Mouse (Mus musculus) hematopoietic stem cell, adult 5-6 weeks (primary cell): ENCODE results near the gene Slc6a2. TPM values are rescaled to one million over a fixed set of nuclear protein-coding genes. Genes with fewer than 3 reads are reported as not detected.

ENCODE experiments used
- ATAC-seq, 2 experiments: fragments of 125-278 bp in 1 of 2; replicated peaks in 1 of 2; 2 replicates each; pipeline ENCODE4 v1.8.0; 2016 to 2017; ENCODE audit warnings: inconsistent platforms in 2 of 2, mild to moderate bottlenecking in 2 of 2, moderate number of reproducible peaks in 2 of 2, low read depth in 1 of 2, moderate TSS enrichment in 1 of 2; ENCODE audit not compliant: low FRiP score in 2 of 2, poor library complexity in 2 of 2, severe bottlenecking in 2 of 2, insufficient read depth in 1 of 2, low TSS enrichment in 1 of 2
- total RNA-seq: library from RNA; stranded (forward); fragments of 172-1452, 232-1000 nt; gene quantifications from 2 replicates; pipeline ENCODE4 v1.2.3, GENCODE M21; 2017

Gene Slc6a2
- total RNA-seq, 1 experiment from 2014 or later: not detected

- peak; percentile 60 to 63; a peak in 2 of 4 replicates for ATAC-seq
Measured at GRCm38 (mm10) chr8:93010286-93010685, 50.4 kb downstream of the Slc6a2 start.

- ATAC-seq: peak; percentile 62 to 84; a peak in 3 of 4 replicates
Measured at GRCm38 (mm10) chr8:93011439-93011838, 51.6 kb downstream of the Slc6a2 start.

- no peak for ATAC-seq
Measured at GRCm38 (mm10) chr8:93012226-93012625, 52.3 kb downstream of the Slc6a2 start.

- peak; percentile 67 to 91 for ATAC-seq
Measured at GRCm38 (mm10) chr8:93014300-93014699, 54.4 kb downstream of the Slc6a2 start.

GRCm38 (mm10) chr8:93021738-93022137, 61.9 kb downstream of the Slc6a2 start:
- ATAC-seq: no peak

GRCm38 (mm10) chr8:93030664-93031063, 70.8 kb downstream of the Slc6a2 start:
- ATAC-seq: peak; percentile 72 to 83

DNA sequence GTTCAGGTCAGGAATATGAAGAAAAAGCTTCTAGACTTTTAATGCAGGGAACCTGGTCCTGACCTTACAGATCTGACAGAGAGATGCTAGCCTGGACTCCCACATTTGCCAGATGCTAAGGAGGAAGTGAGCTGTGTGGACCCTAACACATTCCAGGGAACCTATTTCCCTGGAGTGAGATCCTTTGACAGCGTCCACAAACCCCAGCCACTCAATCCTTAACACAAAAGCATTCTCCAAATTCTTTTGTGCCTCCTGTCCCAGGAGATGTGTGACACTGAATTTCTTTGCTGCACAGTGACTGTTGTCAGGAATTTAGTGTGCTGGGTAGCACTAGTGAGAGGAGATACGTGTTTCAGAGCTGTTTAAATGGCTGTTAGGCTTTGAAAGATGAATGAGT, 79.0 kb downstream of the Slc6a2 start:
- no peak for ATAC-seq

- ATAC-seq: no peak
Measured at GRCm38 (mm10) chr8:93040256-93040655, 80.4 kb downstream of the Slc6a2 start.

GRCm38 (mm10) chr8:93040776-93041567, 81.1 kb downstream of the Slc6a2 start:
- no peak for ATAC-seq

- no peak for ATAC-seq
Measured at GRCm38 (mm10) chr8:93043083-93043482, 83.2 kb downstream of the Slc6a2 start.

GRCm38 (mm10) chr8:93048092-93048491, 88.2 kb downstream of the Slc6a2 start, which contains the start of gene Ces1a:
TSS of gene Ces1a (minus strand) at chr8:93048192.
- no peak for ATAC-seq

DNA sequence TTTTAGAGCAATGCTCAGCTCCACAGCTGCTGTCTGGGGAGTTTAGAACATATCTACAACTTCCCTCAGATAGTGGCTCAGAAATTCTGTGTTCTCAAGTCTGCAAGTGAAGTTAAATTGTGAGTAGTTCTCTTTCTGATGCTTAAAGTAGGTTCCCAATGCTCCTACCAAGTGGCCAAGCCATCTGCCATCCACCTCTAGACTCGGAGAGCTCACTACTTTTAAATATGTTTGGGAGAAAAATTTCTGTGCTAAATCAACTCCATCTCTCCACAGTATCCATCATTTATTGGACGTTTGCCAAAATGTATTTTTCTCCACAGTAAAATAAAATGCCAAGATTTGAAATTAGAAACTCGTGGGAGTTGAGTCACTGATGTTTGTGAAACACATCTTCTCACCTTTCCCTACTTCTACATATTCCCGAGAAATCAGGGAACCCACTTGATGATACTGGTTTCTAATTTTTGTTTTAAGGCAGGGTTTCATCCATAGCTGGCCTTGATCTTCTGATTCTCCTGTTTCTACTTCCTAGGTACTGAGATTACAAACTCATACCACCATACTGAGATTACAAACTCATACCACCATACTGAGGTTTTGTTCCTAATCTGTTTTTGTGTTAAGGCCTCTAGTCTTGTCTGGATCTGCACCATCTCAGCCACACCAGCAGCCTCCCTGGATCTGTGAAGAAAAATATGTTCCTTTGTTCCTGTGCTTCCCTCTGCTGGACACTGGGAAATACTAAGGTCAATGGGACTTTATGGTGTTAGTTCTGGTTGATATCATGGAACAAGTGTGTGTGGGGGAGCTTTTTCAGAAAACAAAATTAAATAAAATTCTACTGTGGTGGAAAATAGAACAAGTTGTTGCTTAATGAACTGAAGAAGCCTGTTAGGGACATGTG, 88.9 kb downstream of the Slc6a2 start:
- no peak for ATAC-seq

Other genes starting within 250 kb of the Slc6a2 start
- 4.6 and 15.1 TPM in 2 replicates for gene Mmp2, start 132.8 kb upstream of the Slc6a2 start, total RNA-seq
- 13.5 and 22.5 TPM in 2 replicates for gene Lpcat2, start 104.7 kb upstream of the Slc6a2 start, total RNA-seq
- gene Capns2, start 58.7 kb upstream of the Slc6a2 start, total RNA-seq: not detected in 2 replicates
- gene Ces1a, start 88.1 kb downstream of the Slc6a2 start, total RNA-seq: not detected in 2 replicates
- not detected in 2 replicates for gene Ces1b, start 119.9 kb downstream of the Slc6a2 start, total RNA-seq
- not detected in 2 replicates for gene Ces1c, start 171.2 kb downstream of the Slc6a2 start, total RNA-seq
- gene Ces1d, start 237.8 kb downstream of the Slc6a2 start, total RNA-seq: 1.3 TPM in 1 of 2 replicates, not detected in the other